Mouse (Mus musculus) stomach, embryonic 15.5 days (tissue): Measurements from ENCODE around the gene Cct8l1. TPM values are rescaled to one million over a fixed set of nuclear protein-coding genes. Genes with fewer than 3 reads are reported as not detected.

Experiments used
- ATAC-seq: fragments of 200-750 bp; cut with Nextera tagmentation; 2 replicates; pipeline ENCODE4 v1.8.0; 2017; ENCODE audit warnings: low read depth, moderate number of reproducible peaks, moderate TSS enrichment; ENCODE audit not compliant: insufficient read depth, low FRiP score
- H3K27ac ChIP-seq: fragments of 300-500 bp; sonication (generic); 2 replicates; pipeline ENCODE4 v1.5.1; 2015; ENCODE audit warnings: mild to moderate bottlenecking, inconsistent platforms
- H3K27me3 ChIP-seq: fragments of 300-500 bp; sonication (generic); replicated peaks from 2 replicates; pipeline ENCODE4 v1.6.1; 2015; ENCODE audit warnings: inconsistent platforms
- H3K36me3 ChIP-seq: fragments of 300-500 bp; sonication (generic); 2 replicates; pipeline ENCODE4 v1.6.1; 2015; ENCODE audit warnings: inconsistent platforms
- H3K4me1 ChIP-seq: fragments of 300-500 bp; sonication (generic); 2 replicates; pipeline ENCODE4 v1.6.1; 2015; ENCODE audit warnings: inconsistent platforms
- H3K4me2 ChIP-seq: fragments of 300-500 bp; sonication (generic); 2 replicates; pipeline ENCODE4 v1.6.1; 2015; ENCODE audit warnings: mild to moderate bottlenecking, inconsistent platforms
- H3K4me3 ChIP-seq: fragments of 300-500 bp; sonication (generic); replicated peaks from 2 replicates; pipeline ENCODE4 v1.5.1; 2015; ENCODE audit warnings: inconsistent platforms
- H3K9ac ChIP-seq: fragments of 300-500 bp; sonication (generic); 2 replicates; pipeline ENCODE4 v1.6.1; 2015; ENCODE audit warnings: inconsistent platforms
- H3K9me3 ChIP-seq: fragments of 300-500 bp; sonication (generic); 2 replicates; pipeline ENCODE4 v1.6.1; 2016; ENCODE audit warnings: inconsistent platforms
- WGBS: fragments of 180-500 bp; shearing (Covaris S2); methylation state at CpG from one replicate; pipeline ENCODE4 v1.1.7; 2015; 5-methylcytosine and 5-hydroxymethylcytosine counted together
- polyA plus RNA-seq: library from polyadenylated mRNA; unstranded; fragments of >200 nt; fragmentation: Nextera tagmentation; extraction: Ambion mirVana; gene quantifications from 2 replicates; pipeline ENCODE4 v1.2.1, GENCODE M21; 2015

The Cct8l1 gene
- polyA plus RNA-seq, 1 experiment from 2014 or later: not detected

- no peak for ATAC-seq
- H3K4me2 ChIP-seq: no peak overlapping the region
- H3K36me3 ChIP-seq: no peaks in the 10 kb centered on the region
- H3K27me3 ChIP-seq: no peaks in the 10 kb centered on the region
- no peak overlapping the region for H3K4me3 ChIP-seq
- no peak overlapping the region for H3K9ac ChIP-seq
- H3K9me3 ChIP-seq: no peaks in the 10 kb centered on the region
- WGBS: 80% methylated on average over 1 of the region's 1 CpGs
- H3K4me1 ChIP-seq: no peaks in the 10 kb centered on the region
- no peak overlapping the region for H3K27ac ChIP-seq
Measured at GRCm38 (mm10) chr5:25554210-25554609, 38.3 kb downstream of the Cct8l1 start.

GRCm38 (mm10) chr5:25554689-25555088, 38.8 kb downstream of the Cct8l1 start:
- no peaks in the 10 kb centered on the region for H3K9me3 ChIP-seq
- no peaks in the 10 kb centered on the region for H3K4me1 ChIP-seq
- H3K9ac ChIP-seq: no peak overlapping the region
- no peak overlapping the region for H3K4me3 ChIP-seq
- no peaks in the 10 kb centered on the region for H3K36me3 ChIP-seq
- no peak for ATAC-seq
- no peak overlapping the region for H3K4me2 ChIP-seq
- whole genome bisulfite sequencing: 53% methylated on average over 1 of the region's 1 CpGs
- H3K27me3 ChIP-seq: no peaks in the 10 kb centered on the region
- H3K27ac ChIP-seq: no peak overlapping the region

GRCm38 (mm10) chr5:25555684-25556083, 39.8 kb downstream of the Cct8l1 start:
- Histone ChIP-seq H3K4me2 (no peak overlapping the region), H3K4me3 (no peak overlapping the region), H3K36me3 (no peaks in the 10 kb centered on the region), H3K27me3 (no peaks in the 10 kb centered on the region), H3K4me1 (no peaks in the 10 kb centered on the region), H3K9me3 (no peaks in the 10 kb centered on the region), H3K27ac (no peak overlapping the region), H3K9ac (no peak overlapping the region)
- ATAC-seq: no peak
- WGBS: 90% methylated on average over 5 of the region's 5 CpGs

DNA sequence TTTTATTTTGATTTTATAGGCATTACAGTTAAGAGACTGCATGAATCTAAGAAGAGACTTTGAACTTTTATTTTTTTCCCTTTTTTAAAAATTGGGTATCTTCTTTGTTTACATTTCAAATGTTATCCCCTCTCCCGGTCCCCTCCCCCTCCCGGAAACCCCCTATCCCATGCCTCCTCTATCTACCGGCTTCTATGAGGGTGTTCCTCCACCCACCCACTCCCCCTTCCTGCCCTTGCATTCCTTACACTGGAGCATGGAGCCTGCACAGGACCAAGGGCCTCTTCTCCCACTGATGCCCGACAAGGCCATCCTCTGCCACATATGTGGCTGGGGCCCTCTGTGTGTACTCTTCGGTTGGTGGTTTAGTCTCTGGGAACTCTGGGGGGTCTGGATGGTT, 40.5 kb downstream of the Cct8l1 start:
- no peak overlapping the region for H3K4me2 ChIP-seq
- ATAC-seq: no peak
- WGBS: 78% methylated on average over 5 of the region's 5 CpGs
- H3K9me3 ChIP-seq: no peaks in the 10 kb centered on the region
- H3K36me3 ChIP-seq: no peaks in the 10 kb centered on the region
- H3K9ac ChIP-seq: no peak overlapping the region
- no peak overlapping the region for H3K4me3 ChIP-seq
- no peak overlapping the region for H3K27ac ChIP-seq
- no peaks in the 10 kb centered on the region for H3K27me3 ChIP-seq
- no peaks in the 10 kb centered on the region for H3K4me1 ChIP-seq

Other genes with a start within 250 kb of the Cct8l1 start
- 13.4 and 14.2 TPM in 2 replicates for gene Kmt2c, start 17.3 kb upstream of the Cct8l1 start, polyA plus RNA-seq
- gene Xrcc2, start 189.8 kb downstream of the Cct8l1 start, polyA plus RNA-seq: 8.2 and 8.6 TPM in 2 replicates
- gene Actr3b, start 243.9 kb downstream of the Cct8l1 start, polyA plus RNA-seq: 3.8 and 4.1 TPM in 2 replicates